Mouse (Mus musculus) hindbrain, embryonic 10.5 days (tissue): ENCODE data around the gene Slc44a3. TPM values are rescaled to one million over a fixed set of nuclear protein-coding genes. Genes with fewer than 3 reads are reported as not detected.

Source experiments
- DNase-seq: peaks from one replicate; pipeline ENCODE4 v3.0.0-alpha.2; 2017; ENCODE audit warnings: low spot score
- H3K27ac ChIP-seq: fragments of 300-500 bp; sonication (generic); 2 replicates; pipeline ENCODE4 v1.5.1; 2016; ENCODE audit warnings: mild to moderate bottlenecking, moderate library complexity
- H3K27me3 ChIP-seq: fragments of 300-500 bp; sonication (generic); 2 replicates; pipeline ENCODE4 v1.6.1; 2016; ENCODE audit warnings: mild to moderate bottlenecking; ENCODE audit not compliant: poor library complexity, insufficient read depth, severe bottlenecking
- H3K36me3 ChIP-seq: fragments of 300-500 bp; sonication (generic); 2 replicates; pipeline ENCODE4 v1.6.1; 2016; ENCODE audit warnings: mild to moderate bottlenecking, moderate library complexity
- H3K4me1 ChIP-seq: fragments of 300-500 bp; sonication (generic); replicated peaks from 2 replicates; pipeline ENCODE4 v1.6.1; 2016; ENCODE audit warnings: mild to moderate bottlenecking
- H3K4me3 ChIP-seq: fragments of 300-500 bp; sonication (generic); 2 replicates; pipeline ENCODE4 v1.5.1; 2016; ENCODE audit warnings: mild to moderate bottlenecking, moderate library complexity
- H3K9me3 ChIP-seq: fragments of 300-500 bp; sonication (generic); 2 replicates; pipeline ENCODE4 v1.6.1; 2016; ENCODE audit warnings: mild to moderate bottlenecking, moderate library complexity
- WGBS: fragments of 180-500 bp; shearing (Covaris S2); methylation state at CpG from one replicate; pipeline ENCODE4 v1.1.7; 2016; 5-methylcytosine and 5-hydroxymethylcytosine counted together
- polyA plus RNA-seq: library from polyadenylated mRNA; unstranded; fragments of >200 nt; fragmentation: Nextera tagmentation; extraction: Ambion mirVana; gene quantifications from 2 replicates; pipeline ENCODE4 v1.2.1, GENCODE M21; 2016

Slc44a3 gene
- polyA plus RNA-seq, 1 experiment from 2014 or later, result 0.33 TPM

DNA sequence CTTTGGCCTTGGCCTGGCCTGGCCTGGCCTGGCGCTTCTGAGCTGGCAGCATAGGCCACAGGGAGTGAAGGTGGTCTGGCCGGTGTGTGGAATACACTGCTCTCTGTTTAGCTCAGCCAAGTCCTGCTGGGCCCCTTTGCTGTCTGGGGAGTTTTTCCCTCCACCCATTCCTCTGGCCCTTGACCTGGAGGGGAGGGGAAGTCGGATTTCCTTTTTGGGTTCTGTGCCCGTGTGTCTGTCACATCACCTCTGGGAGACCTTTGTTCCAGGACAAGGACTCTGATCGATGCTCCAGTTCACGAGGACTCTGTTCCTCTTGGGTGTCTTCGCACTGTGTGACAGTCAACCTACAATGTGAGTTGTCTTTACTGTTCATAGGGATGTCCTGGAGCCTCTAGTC, 94.2 kb downstream of the Slc44a3 start:
- peaks cover 73% of the 10 kb centered on the region for H3K4me1 ChIP-seq
- H3K4me3 ChIP-seq, result no peak overlapping the region
- peaks cover 100% of the 10 kb centered on the region for H3K36me3 ChIP-seq
- DNase-seq, result no peak
- H3K27me3 ChIP-seq, result no peaks in the 10 kb centered on the region
- WGBS, result 59% methylated on average over 7 of the region's 7 CpGs
- H3K27ac ChIP-seq, result no peak overlapping the region
- H3K9me3 ChIP-seq, result no peaks in the 10 kb centered on the region

DNA sequence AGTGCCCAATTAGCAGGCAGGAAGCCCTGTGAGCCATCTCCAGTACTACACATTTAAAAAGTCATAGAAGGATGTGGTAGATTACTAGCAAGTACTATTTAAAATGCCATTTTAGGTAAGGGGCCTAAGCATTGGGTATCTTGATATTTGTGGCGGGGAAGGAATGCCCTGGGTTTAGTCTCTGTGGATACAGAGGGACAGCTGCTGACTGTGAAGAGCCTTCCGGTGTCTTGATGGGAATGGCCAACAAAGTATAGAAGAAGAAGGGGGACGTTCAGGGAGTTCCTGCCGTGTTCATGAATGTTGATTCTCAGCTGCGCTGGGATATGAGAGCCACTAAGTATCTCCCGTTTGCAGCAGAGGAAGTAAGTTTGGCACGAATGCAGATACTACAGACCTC, 95.1 kb downstream of the Slc44a3 start:
- Histone ChIP-seq H3K4me1 (peaks cover 82% of the 10 kb centered on the region), H3K4me3 (no peak overlapping the region), H3K36me3 (peaks cover 98% of the 10 kb centered on the region), H3K27ac (no peak overlapping the region), H3K9me3 (no peaks in the 10 kb centered on the region), H3K27me3 (no peaks in the 10 kb centered on the region)
- 90% methylated on average over 7 of the region's 7 CpGs for WGBS
- DNase-seq, result no peak

DNA sequence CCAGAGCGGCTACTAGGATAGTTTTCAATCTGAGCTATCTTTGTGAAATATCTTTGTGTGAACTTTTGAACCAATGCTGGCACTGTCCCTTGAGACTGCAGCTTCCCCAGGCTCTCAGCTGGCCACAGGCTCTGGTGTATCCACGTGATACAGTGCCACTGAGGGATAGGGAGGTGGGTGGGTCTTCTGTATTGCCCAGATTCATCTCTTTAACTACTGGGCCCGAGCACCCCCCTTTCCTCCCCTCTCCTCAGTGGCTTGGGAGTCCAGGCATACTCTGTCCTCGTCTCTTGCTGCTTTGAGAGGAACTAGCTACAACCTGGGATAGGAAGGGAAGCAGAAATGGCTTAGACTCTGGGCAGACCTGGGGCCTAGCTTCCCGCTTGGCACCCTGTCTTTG, 96.9 kb downstream of the Slc44a3 start:
- no peak for DNase-seq
- no peaks in the 10 kb centered on the region for H3K27me3 ChIP-seq
- H3K36me3 ChIP-seq, result peaks cover 95% of the 10 kb centered on the region
- 0 out of 2 replicates have a peak overlapping the region, but pooled peaks have one; percentile 19 for H3K27ac ChIP-seq
- no peaks in the 10 kb centered on the region for H3K9me3 ChIP-seq
- no peak overlapping the region for H3K4me3 ChIP-seq
- peaks cover 93% of the 10 kb centered on the region for H3K4me1 ChIP-seq
- 79% methylated on average over 5 of the region's 5 CpGs for WGBS

DNA sequence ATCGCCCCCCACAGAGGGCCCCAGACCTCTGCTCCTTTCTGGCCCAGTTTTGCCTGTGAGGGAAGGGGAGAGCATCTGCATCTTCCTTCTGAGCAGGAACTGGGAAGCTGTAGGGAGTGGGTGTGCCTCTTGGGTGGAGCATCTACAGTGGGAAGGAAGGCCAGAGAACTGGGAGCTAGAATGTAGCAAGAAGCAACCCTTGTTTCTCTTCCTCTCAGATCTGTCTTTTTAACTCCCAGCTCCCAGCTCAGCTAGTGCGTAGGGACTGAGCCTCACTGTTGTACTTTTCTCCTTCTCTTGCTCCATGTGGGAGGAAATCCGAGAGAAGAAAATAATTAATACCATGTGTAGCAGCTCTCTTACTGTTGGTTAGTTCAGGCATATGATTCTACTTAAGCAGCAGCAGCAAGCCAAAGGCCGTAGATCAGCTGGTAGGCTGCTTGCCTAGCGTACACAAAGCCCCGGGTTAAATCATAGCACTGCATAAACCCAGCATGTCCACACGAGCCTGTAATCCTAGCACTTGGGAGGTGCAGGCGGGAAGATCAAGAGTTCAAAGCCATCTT, 98.2 kb downstream of the Slc44a3 start:
- no peaks in the 10 kb centered on the region for H3K9me3 ChIP-seq
- WGBS, result 65% methylated on average over 8 of the region's 8 CpGs
- no peaks in the 10 kb centered on the region for H3K27me3 ChIP-seq
- peak overlapping the region; percentile 81 for H3K27ac ChIP-seq
- H3K4me3 ChIP-seq, result peak overlapping the region; percentile 20; the same call in 1 of the 2 replicates
- peaks cover 93% of the 10 kb centered on the region for H3K4me1 ChIP-seq
- peak; percentile 50 for DNase-seq
- H3K36me3 ChIP-seq, result peaks cover 88% of the 10 kb centered on the region

DNA sequence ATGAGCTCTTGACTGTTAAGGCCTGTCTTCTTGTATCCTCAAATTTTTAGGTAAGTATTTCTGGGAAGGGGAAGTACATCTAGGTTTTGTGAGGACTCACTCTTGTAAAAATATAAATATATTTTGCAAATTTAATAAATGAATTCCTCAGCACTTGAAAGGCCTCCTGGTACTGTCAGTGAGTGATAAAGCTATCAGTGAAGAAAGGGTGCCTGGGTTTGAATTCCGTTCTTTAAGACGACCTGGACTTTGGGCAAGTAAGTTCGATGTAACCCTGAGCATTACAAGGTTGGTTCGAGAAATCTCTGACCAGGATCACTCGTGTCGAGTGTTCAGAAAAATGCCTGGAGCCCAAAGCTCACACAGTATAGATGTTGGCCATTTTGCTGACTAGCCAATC, 98.8 kb downstream of the Slc44a3 start:
- H3K4me3 ChIP-seq, result no peak overlapping the region; the same call in 1 of the 2 replicates
- 81% methylated on average over 6 of the region's 6 CpGs for WGBS
- DNase-seq, result no peak
- no peaks in the 10 kb centered on the region for H3K9me3 ChIP-seq
- peak overlapping the region; percentile 81 for H3K27ac ChIP-seq
- peaks cover 94% of the 10 kb centered on the region for H3K4me1 ChIP-seq
- peaks cover 81% of the 10 kb centered on the region for H3K36me3 ChIP-seq
- H3K27me3 ChIP-seq, result no peaks in the 10 kb centered on the region

DNA sequence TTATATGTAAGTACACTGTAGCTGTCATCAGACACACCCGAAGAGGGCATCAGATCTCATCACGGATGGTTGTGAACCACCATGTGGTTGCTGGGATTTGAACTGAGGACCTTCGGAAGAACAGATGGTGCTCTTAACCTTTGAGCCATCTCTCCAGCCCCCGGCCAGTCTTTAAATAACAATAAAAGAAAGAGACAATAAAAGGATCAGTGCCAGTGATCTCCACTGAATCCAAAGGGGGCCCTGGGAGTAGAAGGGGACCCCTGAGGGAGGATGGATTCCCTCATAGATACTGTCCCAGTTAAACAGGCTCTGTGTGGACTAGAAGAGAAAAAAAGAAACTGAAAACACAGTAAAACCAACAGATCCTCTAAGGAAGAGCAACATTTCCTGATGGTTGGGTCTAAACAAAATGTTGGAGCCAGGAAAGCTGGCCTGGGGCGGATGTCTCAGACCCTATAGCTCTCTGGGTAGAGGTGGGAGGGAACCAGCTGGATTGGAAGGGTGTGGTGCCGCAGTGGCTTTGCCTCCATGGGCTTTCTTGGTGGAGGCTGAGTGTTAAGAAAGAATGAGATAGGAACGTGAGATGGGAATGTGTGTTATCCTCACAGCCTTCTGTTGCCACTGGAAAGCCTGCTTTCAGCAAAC, 101.8 kb downstream of the Slc44a3 start:
- peak overlapping the region; percentile 24 for H3K27ac ChIP-seq
- peak overlapping the region; percentile 90 for H3K4me3 ChIP-seq

DNA sequence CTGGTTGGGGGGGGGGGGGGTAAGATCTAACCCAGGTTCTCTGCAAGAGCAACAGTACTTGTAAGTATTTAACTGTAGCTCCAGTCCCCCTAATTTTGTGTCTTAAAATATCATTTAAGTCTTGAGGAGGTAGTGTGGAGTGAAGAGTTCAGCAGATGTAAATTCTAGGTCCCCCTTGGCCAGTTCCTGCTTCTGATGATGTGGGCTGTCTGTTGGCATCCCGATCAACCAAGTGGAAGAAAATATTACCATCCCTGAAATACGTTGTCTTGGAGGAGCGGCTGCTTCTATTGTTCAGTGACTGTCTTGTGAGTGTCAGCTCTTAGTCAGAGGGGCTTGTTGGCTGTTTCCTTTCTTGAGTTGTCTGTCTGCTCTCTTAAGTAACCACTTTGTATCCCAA, 102.7 kb downstream of the Slc44a3 start:
- Histone ChIP-seq H3K36me3 (peaks cover 42% of the 10 kb centered on the region), H3K27me3 (peaks cover 9% of the 10 kb centered on the region), H3K4me3 (peak overlapping the region; percentile 90), H3K27ac (peak overlapping the region; percentile 24), H3K9me3 (no peaks in the 10 kb centered on the region), H3K4me1 (peaks cover 75% of the 10 kb centered on the region)
- DNase-seq, result no peak
- 32% methylated on average over 3 of the region's 3 CpGs for WGBS

More for the DNA sequence above, 101.8 kb downstream of the Slc44a3 start:
- H3K9me3 ChIP-seq, result no peaks in the 10 kb centered on the region
- DNase-seq, result no peak
- H3K4me1 ChIP-seq, result peaks cover 81% of the 10 kb centered on the region
- H3K36me3 ChIP-seq, result peaks cover 51% of the 10 kb centered on the region
- H3K27me3 ChIP-seq, result no peaks in the 10 kb centered on the region
- 29% methylated on average over 7 of the region's 7 CpGs for WGBS

DNA sequence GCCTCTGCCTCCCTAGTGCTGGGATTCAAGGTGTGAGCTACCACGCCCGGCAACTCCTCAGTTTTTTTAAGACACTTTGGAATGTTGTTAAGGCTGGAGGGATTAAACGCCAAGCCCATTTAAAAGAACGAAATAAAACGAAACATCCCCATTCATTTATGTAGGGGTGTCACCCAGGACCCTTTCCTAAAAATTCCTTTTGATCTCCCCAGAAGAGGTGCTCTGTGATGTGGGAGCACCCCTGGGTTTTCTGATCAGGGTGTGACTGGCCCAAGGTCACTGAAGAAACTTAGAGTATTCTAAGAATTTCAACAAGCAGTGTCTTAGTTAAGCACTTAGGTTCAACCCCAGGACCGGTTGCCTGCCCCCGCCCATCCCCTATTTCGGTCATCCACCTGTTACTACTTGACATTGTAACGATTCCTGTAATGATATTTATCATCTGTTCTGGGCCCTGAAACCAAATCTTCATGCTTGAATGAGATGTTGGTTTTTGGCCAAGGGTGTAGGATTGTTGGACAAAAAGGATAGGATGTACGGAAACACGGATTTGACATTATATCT, 103.4 kb downstream of the Slc44a3 start:
- H3K9me3 ChIP-seq, result no peaks in the 10 kb centered on the region
- peaks cover 35% of the 10 kb centered on the region for H3K36me3 ChIP-seq
- H3K4me3 ChIP-seq, result peak overlapping the region; percentile 90
- WGBS, result 67% methylated on average over 11 of the region's 11 CpGs
- peak overlapping the region; percentile 100 for H3K27ac ChIP-seq
- no peak for DNase-seq
- peaks cover 68% of the 10 kb centered on the region for H3K4me1 ChIP-seq
- peaks cover 12% of the 10 kb centered on the region for H3K27me3 ChIP-seq

DNA sequence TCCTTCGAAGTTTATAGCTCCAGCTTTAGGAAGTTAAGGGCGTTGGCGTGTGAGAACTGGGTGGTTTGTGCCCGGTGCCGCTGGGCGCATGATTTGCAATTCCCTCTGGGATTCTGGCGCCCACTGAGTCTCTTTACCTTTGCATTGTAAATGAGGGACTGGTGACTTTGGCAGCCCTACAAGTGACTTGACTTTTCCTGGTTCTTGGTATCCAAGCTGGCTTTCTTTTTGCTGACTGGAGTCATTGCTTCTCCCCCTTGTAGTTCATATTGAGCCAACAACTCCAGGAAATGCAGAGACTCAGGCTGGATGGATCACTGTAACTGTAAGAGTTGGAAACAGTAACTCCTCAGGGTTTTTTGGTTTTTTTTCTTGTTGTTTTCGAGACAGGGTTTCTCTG, 104.0 kb downstream of the Slc44a3 start:
- H3K4me1 ChIP-seq, result peaks cover 63% of the 10 kb centered on the region
- peak overlapping the region; percentile 90 for H3K4me3 ChIP-seq
- H3K36me3 ChIP-seq, result peaks cover 30% of the 10 kb centered on the region
- H3K27me3 ChIP-seq, result peaks cover 12% of the 10 kb centered on the region
- DNase-seq, result peak; percentile 26
- no peaks in the 10 kb centered on the region for H3K9me3 ChIP-seq
- WGBS, result 7% methylated on average over 8 of the region's 8 CpGs
- peak overlapping the region; percentile 100 for H3K27ac ChIP-seq

DNA sequence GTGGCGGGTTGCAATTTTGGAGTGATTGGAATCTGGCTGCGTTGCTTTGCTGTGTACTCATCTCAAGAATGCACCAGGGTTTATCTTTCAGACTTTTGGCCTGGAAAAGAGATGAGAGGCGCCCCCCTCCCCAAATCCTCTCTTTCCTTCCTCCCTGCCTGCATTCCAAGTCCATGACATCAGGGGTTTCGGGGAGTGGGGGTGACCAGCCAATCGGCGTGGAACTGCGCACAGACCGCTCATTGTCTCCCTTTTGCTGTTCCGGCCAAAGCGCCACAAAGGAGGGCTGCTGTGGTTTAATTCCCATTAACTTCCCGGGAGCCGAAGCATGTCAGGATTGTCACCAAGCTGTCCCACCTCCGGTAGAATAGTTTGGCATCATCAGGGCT, 104.7 kb downstream of the Slc44a3 start:
- Histone ChIP-seq H3K36me3 (peaks cover 24% of the 10 kb centered on the region), H3K4me3 (peak overlapping the region; percentile 90), H3K27ac (peak overlapping the region; percentile 100), H3K9me3 (no peaks in the 10 kb centered on the region), H3K27me3 (peaks cover 12% of the 10 kb centered on the region), H3K4me1 (peaks cover 56% of the 10 kb centered on the region)
- peak; percentile 90 for DNase-seq
- 0% methylated on average over 13 of the region's 13 CpGs for WGBS

DNA sequence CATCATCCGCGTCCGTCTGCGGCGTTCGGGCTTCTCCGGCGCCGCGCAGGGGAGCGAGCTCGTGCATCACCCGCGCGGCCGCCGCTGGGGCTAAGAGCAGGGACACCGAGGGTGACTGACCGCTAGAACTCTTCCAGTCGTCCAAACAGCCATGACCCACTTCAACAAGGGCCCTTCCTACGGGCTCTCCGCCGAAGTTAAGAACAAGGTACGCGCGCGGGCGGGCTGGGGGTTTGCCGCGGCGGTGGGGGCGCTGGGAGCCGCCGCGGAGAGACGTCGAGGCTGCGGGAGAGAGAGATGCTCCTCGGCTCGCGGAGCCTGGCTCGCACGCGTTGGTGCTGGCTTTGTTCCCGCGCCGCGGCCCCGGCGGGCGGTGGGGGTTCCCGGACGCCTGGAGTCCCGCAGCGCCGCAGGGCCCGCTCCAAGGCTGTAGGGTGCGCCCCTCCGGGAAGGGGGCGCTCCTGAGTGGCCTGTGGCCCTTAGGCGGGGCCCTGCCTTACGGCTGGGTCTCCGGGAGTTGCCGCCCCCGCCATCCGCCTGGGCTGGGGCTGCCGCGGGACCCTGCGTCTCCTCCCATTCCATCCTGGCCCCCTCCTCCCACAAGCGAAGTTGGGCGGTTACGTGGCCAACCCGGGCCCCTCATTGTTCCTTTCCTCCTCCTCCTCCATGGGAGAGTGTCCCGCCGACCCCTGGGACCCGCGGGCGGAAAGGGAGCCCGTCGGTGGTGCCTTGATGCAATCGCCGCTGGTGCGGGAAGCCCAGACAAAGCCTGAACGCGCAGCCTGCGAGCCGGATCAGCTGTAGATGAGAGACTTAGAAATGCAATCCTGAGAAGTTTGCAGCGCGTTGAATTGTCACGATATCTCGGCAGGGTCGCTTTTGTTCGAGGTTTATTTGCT, 105.3 kb downstream of the Slc44a3 start:
- Histone ChIP-seq H3K36me3 (peaks cover 18% of the 10 kb centered on the region), H3K4me1 (peaks cover 49% of the 10 kb centered on the region), H3K27ac (peak overlapping the region; percentile 100), H3K4me3 (peak overlapping the region; percentile 90), H3K27me3 (peaks cover 12% of the 10 kb centered on the region), H3K9me3 (no peaks in the 10 kb centered on the region)
- under 1% methylated on average over 93 of the region's 93 CpGs for WGBS
- peak; percentile 87 for DNase-seq

DNA sequence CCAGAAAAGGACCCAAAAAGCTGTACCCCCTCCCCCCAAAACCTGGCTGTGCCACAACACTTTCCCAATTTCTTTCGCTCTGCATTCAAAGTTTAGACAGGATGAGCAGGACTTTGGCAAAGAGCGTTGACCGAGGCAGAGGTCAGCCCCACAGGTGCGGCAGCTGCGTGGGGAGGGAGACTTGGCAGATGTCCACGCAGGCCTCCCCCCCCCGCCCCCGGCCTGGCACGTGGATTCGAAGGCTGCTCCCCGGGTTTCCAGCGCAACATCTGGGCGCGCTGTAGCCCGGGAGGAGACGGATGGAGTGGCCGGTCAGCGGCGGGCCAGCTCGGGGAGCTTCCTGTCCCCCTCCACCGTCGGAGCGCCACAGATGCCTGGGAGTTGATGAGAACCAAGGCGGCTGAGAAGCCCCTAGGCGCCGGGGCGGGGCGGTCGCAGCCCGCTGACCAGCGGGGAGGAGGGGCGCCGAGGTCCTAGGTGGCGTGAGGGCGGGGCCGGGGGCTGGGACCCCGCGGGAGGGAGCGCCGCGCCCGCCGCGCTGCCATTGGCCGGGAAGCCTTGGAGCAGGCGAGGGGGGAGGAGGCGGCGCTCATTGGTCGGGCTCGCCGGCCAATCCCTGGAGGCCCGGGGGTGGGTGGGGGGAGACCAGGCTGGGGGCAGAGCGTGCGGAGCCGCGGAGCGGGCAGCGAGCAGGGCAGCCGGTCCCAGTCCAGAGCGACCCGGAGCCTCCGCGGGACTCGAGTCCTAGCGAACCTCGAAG, 106.2 kb downstream of the Slc44a3 start, which contains the start of gene Cnn3:
Gene Cnn3 (plus strand): TSS at position 637 of the 760 bp plus-strand sequence.
- WGBS, result under 1% methylated on average over 66 of the region's 66 CpGs
- Histone ChIP-seq H3K27ac (peak within 1 kb of the TSS; percentile 100), H3K9me3 (no peaks in the 10 kb centered on the region), H3K4me1 (peaks cover 43% of the 10 kb centered on the region), H3K27me3 (peaks cover 12% of the 10 kb centered on the region), H3K4me3 (peak within 1 kb of the TSS; percentile 90), H3K36me3 (peaks cover 13% of the 10 kb centered on the region)
- DNase-seq, result peak; percentile 96
